Mouse (Mus musculus) limb, embryonic 11.5 days (tissue): Measurements from ENCODE around the gene Mgst3. TPM values are rescaled to one million over a fixed set of nuclear protein-coding genes. Genes with fewer than 3 reads are reported as not detected.

Experiments
- ATAC-seq: fragments of 200-750 bp; cut with Nextera tagmentation; 2 replicates; pipeline ENCODE4 v1.8.0; 2017; ENCODE audit warnings: low read depth; ENCODE audit not compliant: insufficient number of reproducible peaks, low FRiP score, low TSS enrichment
- DNase-seq: peaks from one replicate; pipeline ENCODE4 v3.0.0-alpha.2; 2015; ENCODE audit warnings: low spot score
- H3K27ac ChIP-seq: fragments of 300-500 bp; sonication (generic); replicated peaks from 2 replicates; pipeline ENCODE4 v1.5.1; 2014; ENCODE audit warnings: low read depth, mild to moderate bottlenecking, low read length
- H3K27me3 ChIP-seq: fragments of 300-500 bp; sonication (generic); 2 replicates; pipeline ENCODE4 v1.6.1; 2014; ENCODE audit warnings: mild to moderate bottlenecking, low read length, mixed read lengths; ENCODE audit not compliant: control insufficient read depth, insufficient read depth
- H3K36me3 ChIP-seq: fragments of 300-500 bp; sonication (generic); 2 replicates; pipeline ENCODE4 v1.6.1; 2014; ENCODE audit warnings: mild to moderate bottlenecking, low read length, moderate library complexity, mixed read lengths; ENCODE audit not compliant: control insufficient read depth, insufficient read depth
- H3K4me1 ChIP-seq: fragments of 300-500 bp; sonication (generic); 2 replicates; pipeline ENCODE4 v1.6.1; 2014; ENCODE audit warnings: low read length, mixed read lengths; ENCODE audit not compliant: control insufficient read depth, insufficient read depth
- H3K4me2 ChIP-seq: fragments of 300-500 bp; sonication (generic); 2 replicates; pipeline ENCODE4 v1.6.1; 2014; ENCODE audit warnings: low read depth, mild to moderate bottlenecking, moderate library complexity; ENCODE audit not compliant: severe bottlenecking
- H3K4me3 ChIP-seq: fragments of 300-500 bp; sonication (generic); 2 replicates; pipeline ENCODE4 v1.5.1; 2014; ENCODE audit warnings: low read depth, low read length
- H3K9ac ChIP-seq: fragments of 300-500 bp; sonication (generic); 2 replicates; pipeline ENCODE4 v1.6.1; 2014; ENCODE audit warnings: mild to moderate bottlenecking, low read length
- H3K9me3 ChIP-seq: fragments of 300-500 bp; sonication (generic); 2 replicates; pipeline ENCODE4 v1.6.1; 2016; ENCODE audit warnings: low read length; ENCODE audit not compliant: control insufficient read depth
- WGBS: fragments of 180-500 bp; shearing (Covaris S2); extraction: QIAGEN DNeasy Blood & Tissue Kit; methylation state at CpG from one replicate; pipeline ENCODE4 v1.1.7; 2014; 5-methylcytosine and 5-hydroxymethylcytosine counted together
- polyA plus RNA-seq: library from polyadenylated mRNA; unstranded; fragments of >200 nt; fragmentation: Nextera tagmentation; extraction: Ambion mirVana; gene quantifications from 2 replicates; pipeline ENCODE4 v1.2.1, GENCODE M21; 2014

The Mgst3 gene
- polyA plus RNA-seq, 1 experiment from 2014 or later, result 44.1 TPM

GRCm38 (mm10) chr1:167384156-167384555, 9.5 kb downstream of the Mgst3 start:
- no peak overlapping the region for H3K4me2 ChIP-seq
- no peaks in the 10 kb centered on the region for H3K27me3 ChIP-seq
- no peak overlapping the region for H3K4me3 ChIP-seq
- 0 out of 2 replicates have a peak, but pooled peaks have one; percentile 24 for ATAC-seq
- no peak for DNase-seq
- H3K9ac ChIP-seq, result no peak overlapping the region
- no peaks in the 10 kb centered on the region for H3K9me3 ChIP-seq
- H3K4me1 ChIP-seq, result no peaks in the 10 kb centered on the region
- no peak overlapping the region for H3K27ac ChIP-seq
- H3K36me3 ChIP-seq, result no peaks in the 10 kb centered on the region
- 72% methylated on average over 3 of the region's 3 CpGs for WGBS

- Histone ChIP-seq H3K36me3 (no peaks in the 10 kb centered on the region), H3K27me3 (no peaks in the 10 kb centered on the region), H3K27ac (no peak overlapping the region), H3K4me3 (no peak overlapping the region), H3K4me1 (no peaks in the 10 kb centered on the region), H3K9me3 (no peaks in the 10 kb centered on the region), H3K9ac (no peak overlapping the region), H3K4me2 (no peak overlapping the region)
- DNase-seq (no peak), ATAC-seq (no peak)
- 91% methylated on average over 5 of the region's 5 CpGs for WGBS
Measured at GRCm38 (mm10) chr1:167383178-167383577, 10.5 kb downstream of the Mgst3 start.

GRCm38 (mm10) chr1:167382763-167383162, 10.9 kb downstream of the Mgst3 start:
- ATAC-seq (no peak), DNase-seq (no peak)
- Histone ChIP-seq H3K4me3 (no peak overlapping the region), H3K4me2 (no peak overlapping the region), H3K9ac (no peak overlapping the region), H3K4me1 (no peaks in the 10 kb centered on the region), H3K9me3 (no peaks in the 10 kb centered on the region), H3K27me3 (no peaks in the 10 kb centered on the region), H3K27ac (no peak overlapping the region), H3K36me3 (no peaks in the 10 kb centered on the region)
- WGBS, result 87% methylated on average over 5 of the region's 5 CpGs

- Histone ChIP-seq H3K4me2 (no peak overlapping the region), H3K4me1 (no peaks in the 10 kb centered on the region), H3K36me3 (no peaks in the 10 kb centered on the region), H3K27ac (no peak overlapping the region), H3K9me3 (no peaks in the 10 kb centered on the region), H3K4me3 (no peak overlapping the region), H3K27me3 (no peaks in the 10 kb centered on the region), H3K9ac (no peak overlapping the region)
- ATAC-seq, result no peak
- 78% methylated on average over 7 of the region's 7 CpGs for WGBS
- DNase-seq, result no peak
Measured at GRCm38 (mm10) chr1:167382316-167382715, 11.3 kb downstream of the Mgst3 start.

GRCm38 (mm10) chr1:167381050-167382015, 12.3 kb downstream of the Mgst3 start:
- WGBS, result 80% methylated on average over 8 of the region's 8 CpGs

GRCm38 (mm10) chr1:167380223-167380622, 13.4 kb downstream of the Mgst3 start:
- Histone ChIP-seq H3K27me3 (no peaks in the 10 kb centered on the region), H3K9me3 (no peaks in the 10 kb centered on the region), H3K27ac (no peak overlapping the region), H3K4me3 (no peak overlapping the region), H3K4me2 (no peak overlapping the region), H3K36me3 (0 out of 2 replicates have a peak, but pooled peaks cover 2% of the 10 kb centered on the region), H3K9ac (no peak overlapping the region), H3K4me1 (no peaks in the 10 kb centered on the region)
- WGBS, result 87% methylated on average over 2 of the region's 2 CpGs
- DNase-seq (no peak), ATAC-seq (no peak)

More at GRCm38 (mm10) chr1:167381050-167382015, 12.3 kb downstream of the Mgst3 start:
- no peak for ATAC-seq
- Histone ChIP-seq H3K9me3 (no peaks in the 10 kb centered on the region), H3K4me2 (no peak overlapping the region), H3K36me3 (no peaks in the 10 kb centered on the region), H3K4me3 (no peak overlapping the region), H3K9ac (no peak overlapping the region), H3K27me3 (no peaks in the 10 kb centered on the region), H3K4me1 (no peaks in the 10 kb centered on the region), H3K27ac (no peak overlapping the region)
- DNase-seq, result no peak

- Histone ChIP-seq H3K27ac (no peak overlapping the region), H3K4me1 (no peaks in the 10 kb centered on the region), H3K27me3 (no peaks in the 10 kb centered on the region), H3K36me3 (0 out of 2 replicates have a peak, but pooled peaks cover 2% of the 10 kb centered on the region), H3K4me2 (no peak overlapping the region), H3K9ac (no peak overlapping the region), H3K4me3 (no peak overlapping the region), H3K9me3 (no peaks in the 10 kb centered on the region)
- WGBS, result 76% methylated on average over 5 of the region's 5 CpGs
- ATAC-seq, result no peak
- DNase-seq, result no peak
Measured at GRCm38 (mm10) chr1:167379751-167380150, 13.9 kb downstream of the Mgst3 start.

GRCm38 (mm10) chr1:167378019-167378418, 15.6 kb downstream of the Mgst3 start:
- H3K9ac ChIP-seq, result no peak overlapping the region
- no peak overlapping the region for H3K27ac ChIP-seq
- 0 out of 2 replicates have a peak, but pooled peaks cover 3% of the 10 kb centered on the region for H3K4me1 ChIP-seq
- ATAC-seq (no peak), DNase-seq (no peak)
- WGBS, result 48% methylated on average over 6 of the region's 6 CpGs
- H3K4me2 ChIP-seq, result no peak overlapping the region
- no peaks in the 10 kb centered on the region for H3K9me3 ChIP-seq
- 0 out of 2 replicates have a peak, but pooled peaks cover 2% of the 10 kb centered on the region for H3K36me3 ChIP-seq
- no peaks in the 10 kb centered on the region for H3K27me3 ChIP-seq
- no peak overlapping the region for H3K4me3 ChIP-seq
